Comparison of ENCODE assay signal across 18 mouse cellular contexts in the genomic region with DNA sequence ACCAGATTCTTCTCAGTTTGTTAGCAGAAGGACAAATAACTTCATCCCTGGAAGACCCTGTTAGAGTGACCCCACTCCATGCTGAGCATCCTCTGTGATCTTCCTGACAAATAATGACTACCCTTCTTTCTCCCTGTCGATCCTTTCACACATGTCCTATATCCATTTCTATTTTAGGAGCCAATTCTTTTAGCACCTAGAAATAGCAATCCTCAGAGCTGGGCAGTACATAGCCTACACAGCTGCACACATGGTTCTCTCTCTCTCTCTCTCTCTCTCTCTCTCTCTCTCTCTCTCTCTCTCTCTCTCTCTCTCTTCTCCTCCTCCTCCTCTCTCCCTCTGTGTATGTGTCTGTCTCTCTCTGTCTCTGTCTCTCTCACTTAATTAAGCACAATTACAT.
"Had no signal": no experiment of that assay in that cellular context is flagged by ENCODE, and none has a peak within 500 bp of the region (broad histone marks: within the 10 kb centered on the region; RNA-seq: fewer than 3 reads in every experiment).

No protein-coding gene starts in this region.

- H3K4me3 ChIP-seq: liver, embryonic 13.5 days; liver, embryonic 15.5 days; lung, embryonic 15.5 days; megakaryocyte, embryonic 14.5 days; midbrain, embryonic 13.5 days; neural tube, embryonic 12.5 days had no signal

- H3K27ac ChIP-seq: liver, embryonic 13.5 days; liver, embryonic 15.5 days; lung, embryonic 15.5 days; macrophage; midbrain, embryonic 13.5 days; neural tube, embryonic 12.5 days had no signal

- H3K9me3 ChIP-seq: liver, embryonic 13.5 days; liver, embryonic 15.5 days; lung, embryonic 15.5 days; midbrain, embryonic 13.5 days; neural tube, embryonic 12.5 days had no signal

- DNase-seq: liver, embryonic 13.5 days; liver, postnatal 0 days; lung, adult 2 months; lung, postnatal 14 days; lung, postnatal 36 days; right cerebral cortex, postnatal 14 days; right cerebral cortex, postnatal 4 days; spleen, adult 18-20 months; thymus, adult 18-20 months; thymus, postnatal 25 days; thymus, postnatal 4 days had no signal

- H3K9ac ChIP-seq: liver, embryonic 13.5 days; liver, embryonic 15.5 days; liver, postnatal 0 days; lung, embryonic 15.5 days; midbrain, embryonic 13.5 days; neural tube, embryonic 12.5 days had no signal

- ATAC-seq: liver, postnatal 0 days; lung, postnatal 0 days; midbrain, embryonic 13.5 days had no signal

- H3K36me3 ChIP-seq: liver, embryonic 13.5 days; liver, embryonic 15.5 days; lung, embryonic 15.5 days; midbrain, embryonic 13.5 days; neural tube, embryonic 12.5 days had no signal

- H3K4me2 ChIP-seq: liver, embryonic 13.5 days; liver, embryonic 15.5 days; lung, embryonic 15.5 days; midbrain, embryonic 13.5 days; neural tube, embryonic 12.5 days had no signal

- H3K4me1 ChIP-seq: liver, embryonic 13.5 days; liver, embryonic 15.5 days; lung, embryonic 15.5 days; megakaryocyte, embryonic 14.5 days; midbrain, embryonic 13.5 days; neural tube, embryonic 12.5 days had no signal

- H3K27me3 ChIP-seq: liver, embryonic 13.5 days; liver, embryonic 15.5 days; lung, embryonic 15.5 days; megakaryocyte, embryonic 14.5 days; midbrain, embryonic 13.5 days; neural tube, embryonic 12.5 days had no signal
